Comparison of ENCODE assay signal across 9 mouse cellular contexts in genomic region chr4:43978521-43979443, GRCm38 (mm10). TPM values are rescaled to one million over a fixed set of nuclear protein-coding genes. Genes with fewer than 3 reads are reported as not detected.
A peak's percentile ranks its signal among the peaks of the same experiment; 100 is the strongest.
DNase-seq lines count a peak whose midpoint lies in the region; ATAC-seq and TF ChIP-seq lines count a peak whose summit lies in the region.
"Had no signal": no experiment of that assay in that cellular context is flagged by ENCODE, and none has a peak within 500 bp of the region (broad histone marks: within the 10 kb centered on the region; RNA-seq: fewer than 3 reads in every experiment).

No protein-coding gene starts in this region.

- peak; percentile 82 for DNase-seq in adrenal gland, postnatal 14 days
- peak; percentile 71 for DNase-seq in gastrocnemius, adult 2 months
- peak; percentile 78 for DNase-seq in lung, postnatal 10 days
- DNase-seq in urinary bladder, postnatal 25 days (ENCODE audit: low spot score) = no peak
- no peak for DNase-seq in left cerebral cortex, adult 11 months (ENCODE audit: low spot score)

- H3K4me1 ChIP-seq in hindbrain, embryonic 16.5 days (ENCODE audit: control insufficient read depth, insufficient read depth, low read depth, low read length) = peaks cover 13% of the 10 kb centered on the region
- peaks cover 14% of the 10 kb centered on the region for H3K4me1 ChIP-seq in testis, adult 2 months (ENCODE audit: control insufficient read depth, insufficient read depth, low read length)

- TF ChIP-seq CTCF in C2C12 (IDR thresholded peaks at IDR 0.05; ENCODE audit: control insufficient read depth, insufficient read depth, insufficient read length) = no peak
- no peak for TF ChIP-seq CTCF in gastrocnemius, adult 2 months (IDR thresholded peaks at IDR 0.05)
- no peak for TF ChIP-seq CTCF in testis, adult 2 months (IDR thresholded peaks at IDR 0.05; ENCODE audit: control insufficient read depth, insufficient read depth, insufficient replicate concordance, low read depth, low read length)

- H3K9ac ChIP-seq in hindbrain, embryonic 16.5 days (ENCODE audit: low read depth, low read length) = no peak overlapping the region

- WGBS in hindbrain, embryonic 16.5 days = 26% methylated on average over 17 of the region's 17 CpGs

- H3ac ChIP-seq in C2C12 (ENCODE audit: control insufficient read depth, insufficient read length, low read depth) = no peak overlapping the region

- TF ChIP-seq POLR2A in testis, adult 2 months (IDR thresholded peaks at IDR 0.05; ENCODE audit: control insufficient read depth, low read depth, low read length) = no peak

- no peaks in the 10 kb centered on the region for H3K9me3 ChIP-seq in hindbrain, embryonic 16.5 days (ENCODE audit: control insufficient read depth, low read length)

- intact Hi-C loops in gastrocnemius, adult 2 months (cut with DNase I) = no loop called here

- peak overlapping the region; percentile 39 for H3K27ac ChIP-seq in gastrocnemius, adult 2 months
- H3K27ac ChIP-seq in hindbrain, embryonic 16.5 days (ENCODE audit: low read depth, low read length) = peak overlapping the region; percentile 21; the same call in 1 of the 2 replicates
- peak overlapping the region; percentile 59 for H3K27ac ChIP-seq in testis, adult 2 months (ENCODE audit: control insufficient read depth, insufficient read depth, low read depth, low read length)

- peaks cover 42% of the 10 kb centered on the region for H3K36me3 ChIP-seq in C2C12 (ENCODE audit: control insufficient read depth, insufficient read depth)
- no peaks in the 10 kb centered on the region for H3K36me3 ChIP-seq in hindbrain, embryonic 16.5 days (ENCODE audit: control insufficient read depth, insufficient read depth, low read length)
- no peaks in the 10 kb centered on the region for H3K36me3 ChIP-seq in testis, adult 2 months (ENCODE audit: control insufficient read depth, insufficient read depth, low read length)

- ATAC-seq in hindbrain, embryonic 16.5 days = no peak

- H3K27me3 ChIP-seq in C2C12 (ENCODE audit: control insufficient read depth, insufficient read depth, insufficient read length) = no peaks in the 10 kb centered on the region
- no peaks in the 10 kb centered on the region for H3K27me3 ChIP-seq in hindbrain, embryonic 16.5 days (replicated peaks; ENCODE audit: control insufficient read depth, insufficient read depth, low read length)
- peaks cover 2% of the 10 kb centered on the region; the same call in 1 of the 2 replicates for H3K27me3 ChIP-seq in testis, adult 2 months (ENCODE audit: control insufficient read depth, insufficient read depth, low read length)

- no peak overlapping the region for H3K4me3 ChIP-seq in C2C12 (ENCODE audit: insufficient read depth, poor library complexity, severe bottlenecking)
- H3K4me3 ChIP-seq in gastrocnemius, adult 2 months = no peak overlapping the region
- no peak overlapping the region for H3K4me3 ChIP-seq in hindbrain, embryonic 16.5 days (ENCODE audit: low read length)
- no peak overlapping the region for H3K4me3 ChIP-seq in testis, adult 2 months (ENCODE audit: control insufficient read depth, low read depth, low read length)

- H3K79me2 ChIP-seq in C2C12 (ENCODE audit: control insufficient read depth, insufficient read depth) = peaks cover 5% of the 10 kb centered on the region

- H3K79me3 ChIP-seq in C2C12 (ENCODE audit: low read depth) = no peaks in the 10 kb centered on the region

- no peak overlapping the region for H3K4me2 ChIP-seq in hindbrain, embryonic 16.5 days (ENCODE audit: low read length)

TF ChIP-seq in C2C12, 6 proteins besides CTCF, POLR2A, EP300 and RAD21:
- TF ChIP-seq MYOD1 (IDR thresholded peaks at IDR 0.05; ENCODE audit: control insufficient read depth, insufficient read length, low read depth) = peak; percentile 77
- no peak for TF ChIP-seq MAX (IDR thresholded peaks at IDR 0.05)
- TF ChIP-seq FOSL1 (IDR thresholded peaks at IDR 0.05; ENCODE audit: insufficient read depth, low read length, poor library complexity, severe bottlenecking) = no peak

RNA-seq across cellular contexts. Expression of gene Ccin, which starts 4.5 kb away (rescaled TPM):
- polyA plus RNA-seq in C2C12 (2012; fragmentation: generic; extraction: Trizol) = 0.04 TPM
- not detected in 2 replicates for total RNA-seq in adrenal gland, postnatal 14 days (2021)
- total RNA-seq in gastrocnemius, adult 2 months (2021) = not detected
- not detected in 2 replicates for polyA plus RNA-seq in hindbrain, embryonic 16.5 days (2015; fragmentation: Nextera tagmentation; extraction: Ambion mirVana)
- 323 and 342 TPM in 2 replicates for polyA plus RNA-seq in testis, adult 2 months (2012; rRNA removed)
- total RNA-seq: left cerebral cortex, postnatal 10 days had no signal

RNA-seq across cellular contexts. Expression of gene Glipr2, which starts 21.6 kb away (rescaled TPM):
- 101 TPM for polyA plus RNA-seq in C2C12 (2012; fragmentation: generic; extraction: Trizol)
- total RNA-seq in adrenal gland, postnatal 14 days (2021) = 7.4 and 9.1 TPM in 2 replicates
- total RNA-seq in gastrocnemius, adult 2 months (2021) = 1 to 10 TPM; 1.8 to 4.0 TPM
- 32.5 and 39.4 TPM in 2 replicates for polyA plus RNA-seq in hindbrain, embryonic 16.5 days (2015; fragmentation: Nextera tagmentation; extraction: Ambion mirVana)
- 1.6 and 1.8 TPM in 2 replicates for polyA plus RNA-seq in testis, adult 2 months (2012; rRNA removed)

RNA-seq across cellular contexts. Expression of gene Clta, which starts 25.5 kb away (rescaled TPM):
- polyA plus RNA-seq in C2C12 (2012; fragmentation: generic; extraction: Trizol) = 470 TPM
- 166 and 172 TPM in 2 replicates for total RNA-seq in adrenal gland, postnatal 14 days (2021)
- total RNA-seq in gastrocnemius, adult 2 months (2021) = 10 to 100 TPM; 44.5 to 61.3 TPM
- polyA plus RNA-seq in hindbrain, embryonic 16.5 days (2015; fragmentation: Nextera tagmentation; extraction: Ambion mirVana) = 332 and 364 TPM in 2 replicates
- polyA plus RNA-seq in testis, adult 2 months (2012; rRNA removed) = 23.1 and 29.0 TPM in 2 replicates

Comparison
In these comparisons a context has a peak if more than half of its experiments do, and no peak if none do; other contexts are left out.
1. DNase-seq: peak in adrenal gland, postnatal 14 days (single experiment), gastrocnemius, adult 2 months (single experiment) and lung, postnatal 10 days (single experiment); none in urinary bladder, postnatal 25 days (single experiment) and left cerebral cortex, adult 11 months (single experiment).
2. RNA of gene Ccin, which starts 4.5 kb away (polyA plus RNA-seq): 323 to 342 TPM in testis, adult 2 months; 0.04 TPM in C2C12 (single experiment) and not detected in hindbrain, embryonic 16.5 days; every median in the first group is over 100 times any median in the second.
3. RNA of gene Glipr2, which starts 21.6 kb away (polyA plus RNA-seq): 101 TPM in C2C12 (single experiment) and 32.5 to 39.4 TPM in hindbrain, embryonic 16.5 days; 1.6 to 1.8 TPM in testis, adult 2 months; every median in the first group is over 10 times any median in the second.
4. RNA of gene Clta, which starts 25.5 kb away (polyA plus RNA-seq): 470 TPM in C2C12 (single experiment) and 332 to 364 TPM in hindbrain, embryonic 16.5 days; 23.1 to 29.0 TPM in testis, adult 2 months; every median in the first group is over 10 times any median in the second.
5. Peak in every context shown above with its lines, with median percentiles within 50 percentile points of each other: H3K27ac ChIP-seq.